Mouse (Mus musculus) T-helper 2 cell (primary cell): ENCODE data around the gene Vmn2r83.

ENCODE experiments used
- in situ Hi-C: fragments of 300-600 bp; cut with MboI, MseI; formaldehyde crosslinking; loops from one replicate; pipeline ENCODE4 v1.15.1; 2025; ENCODE audit warnings: high pct_unique_total_duplicates

The Vmn2r83 gene

DNA sequence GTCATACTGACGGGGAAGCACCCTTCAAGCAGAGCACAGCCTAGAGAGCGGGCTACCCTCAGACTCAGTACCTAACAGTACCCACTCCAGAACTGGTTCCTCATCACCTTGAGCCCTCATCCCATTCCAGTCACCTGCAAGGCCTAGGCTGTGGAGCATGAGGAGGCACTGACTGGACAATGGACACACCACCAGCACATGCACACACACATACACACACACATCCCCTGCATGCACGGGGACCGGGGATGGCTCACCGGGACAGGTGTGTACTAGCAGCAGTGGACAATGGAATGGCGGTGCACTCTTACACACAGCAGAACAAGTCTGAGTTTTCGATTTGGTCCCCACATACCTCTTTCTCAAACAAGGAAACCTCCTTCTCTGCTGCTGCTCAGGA lies 68.7 kb downstream of the Vmn2r83 start:
- in situ Hi-C loops: no loop called here

DNA sequence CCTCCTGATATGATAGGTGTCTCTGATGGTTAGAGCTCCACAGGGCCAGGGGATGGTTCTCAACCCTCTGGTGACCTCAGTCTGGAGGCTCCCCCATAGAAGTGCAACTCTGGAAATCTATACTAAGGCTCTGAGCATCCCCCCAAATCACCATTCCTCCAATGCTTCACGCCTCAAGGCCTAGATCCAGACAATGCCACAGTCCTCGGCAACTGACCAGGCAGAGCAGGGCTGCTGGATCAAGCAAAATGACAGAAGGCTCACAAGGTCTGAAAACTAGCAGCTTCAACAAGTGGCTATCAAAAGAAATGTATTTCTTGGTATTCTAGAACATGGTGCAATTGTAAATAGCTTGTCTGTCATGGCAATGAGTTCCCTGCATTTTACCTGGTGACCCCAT lies 69.2 kb downstream of the Vmn2r83 start:
- in situ Hi-C loops: no loop called here

DNA sequence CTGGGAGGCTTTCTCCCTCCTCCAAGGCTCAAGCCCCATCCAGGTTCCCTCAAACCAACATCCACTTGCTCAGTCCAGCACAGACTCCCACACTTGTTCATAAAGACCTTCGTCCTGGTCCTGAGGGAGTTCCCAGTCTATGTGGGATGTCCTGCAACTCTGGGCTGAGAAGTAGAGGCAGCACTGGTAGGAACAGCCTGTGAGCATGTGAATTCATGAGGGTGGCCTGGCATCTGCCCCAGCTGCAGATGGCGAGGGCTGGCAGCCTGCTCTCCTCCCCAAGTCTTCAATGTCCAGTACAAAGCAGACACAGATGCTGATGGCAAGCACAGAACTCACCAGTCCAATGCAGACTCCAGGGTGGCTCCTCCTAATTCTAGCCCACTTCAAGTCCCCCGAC lies 69.8 kb downstream of the Vmn2r83 start:
- in situ Hi-C loops: no loop called here

DNA sequence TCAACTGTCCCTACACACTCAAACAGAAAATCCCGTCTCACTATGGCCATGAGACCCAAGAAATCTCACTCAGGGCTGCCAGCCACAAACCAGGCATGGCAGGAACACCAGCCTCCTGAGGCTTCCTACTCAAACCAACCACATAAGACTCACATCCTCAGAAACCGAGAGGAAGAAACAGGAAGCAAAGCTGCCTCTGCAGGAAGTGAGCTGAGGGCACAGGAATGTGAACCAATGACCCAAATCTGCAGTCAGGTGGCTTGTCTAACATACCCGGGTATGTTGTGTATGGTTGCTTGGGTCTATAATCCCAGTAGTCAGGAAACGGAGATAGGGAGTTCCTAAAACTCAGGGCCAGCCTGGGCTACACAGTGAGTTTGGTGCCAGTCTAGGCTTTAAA lies 70.3 kb downstream of the Vmn2r83 start:
- in situ Hi-C loops: no loop called here

DNA sequence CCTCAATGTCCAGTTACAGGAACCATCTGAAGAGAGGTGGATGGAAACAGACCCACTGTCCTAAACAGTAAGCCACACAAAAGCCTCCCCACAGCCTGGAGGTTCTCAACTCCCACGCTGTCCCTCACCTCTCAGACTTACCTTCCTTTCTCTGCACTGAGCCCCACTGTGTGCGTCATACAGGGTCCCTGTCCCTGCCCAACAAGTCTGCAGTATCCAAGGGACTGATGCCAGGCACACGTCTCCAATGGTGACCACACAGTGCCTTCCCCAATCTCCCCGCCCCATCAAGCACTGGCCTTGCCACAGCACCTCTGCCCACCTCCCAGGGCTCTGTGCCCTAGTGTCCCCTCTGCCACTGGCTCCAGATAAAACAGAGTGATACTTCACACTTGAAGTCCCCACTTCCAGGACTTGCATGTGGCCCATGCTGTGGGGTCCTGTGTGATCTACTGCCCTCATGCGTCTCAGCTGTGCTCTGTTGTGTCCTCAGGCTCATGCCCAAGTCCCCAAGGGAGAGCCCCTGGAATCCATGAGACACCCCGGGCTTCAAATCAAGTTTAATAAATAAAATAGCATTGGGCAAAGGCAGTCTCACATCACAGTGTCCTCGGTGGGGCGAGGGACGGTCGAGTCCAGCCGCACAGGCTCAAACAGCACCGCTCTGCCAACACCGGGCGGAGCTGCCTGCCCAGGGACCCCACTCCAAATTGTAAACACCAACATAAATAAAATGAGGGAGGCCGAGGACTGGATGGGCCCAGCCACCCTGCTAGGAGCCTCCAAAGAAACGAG lies 71.4 kb downstream of the Vmn2r83 start:
- in situ Hi-C loops: no loop called here

DNA sequence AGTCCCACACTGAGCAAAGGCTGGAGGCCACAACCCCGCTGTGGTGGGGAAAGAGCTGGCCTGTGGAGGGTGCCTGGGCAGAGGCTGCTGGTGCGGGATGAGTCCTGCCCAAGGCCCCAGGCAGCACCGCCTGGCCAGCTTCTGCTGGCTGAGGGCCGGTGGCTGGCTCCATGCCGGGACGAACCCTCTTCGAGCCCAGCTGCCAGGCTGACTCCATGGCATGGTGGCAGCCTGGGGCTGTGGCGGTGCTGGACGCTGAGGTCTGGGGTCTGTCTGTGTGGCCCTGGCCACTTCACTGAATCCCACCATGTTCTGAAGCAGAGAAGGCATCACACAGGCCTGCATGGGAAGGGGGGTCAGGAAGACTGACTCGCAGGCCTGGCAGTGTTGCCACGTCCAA lies 72.2 kb downstream of the Vmn2r83 start:
- in situ Hi-C loops: no loop called here

DNA sequence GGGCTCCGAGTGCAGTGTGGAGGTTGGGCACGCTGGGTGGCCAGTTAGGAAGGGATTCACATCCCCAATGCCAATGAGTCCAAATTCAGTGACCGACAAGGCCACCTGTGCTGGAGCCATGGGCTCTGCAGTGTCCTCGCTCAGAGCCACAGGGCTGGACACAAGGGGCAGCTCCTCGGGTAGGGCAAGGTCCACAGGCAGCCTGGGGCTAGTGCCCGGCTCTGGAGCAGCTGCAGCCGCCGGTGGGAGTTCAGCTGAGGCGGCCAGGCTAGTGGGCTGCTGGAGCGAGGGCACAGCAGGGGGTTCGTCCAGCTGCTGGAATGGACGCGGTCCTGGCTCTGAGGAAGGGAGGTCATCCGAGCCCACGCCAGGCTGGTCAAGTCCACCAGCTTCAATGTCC lies 73.0 kb downstream of the Vmn2r83 start:
- in situ Hi-C loops: no loop called here

DNA sequence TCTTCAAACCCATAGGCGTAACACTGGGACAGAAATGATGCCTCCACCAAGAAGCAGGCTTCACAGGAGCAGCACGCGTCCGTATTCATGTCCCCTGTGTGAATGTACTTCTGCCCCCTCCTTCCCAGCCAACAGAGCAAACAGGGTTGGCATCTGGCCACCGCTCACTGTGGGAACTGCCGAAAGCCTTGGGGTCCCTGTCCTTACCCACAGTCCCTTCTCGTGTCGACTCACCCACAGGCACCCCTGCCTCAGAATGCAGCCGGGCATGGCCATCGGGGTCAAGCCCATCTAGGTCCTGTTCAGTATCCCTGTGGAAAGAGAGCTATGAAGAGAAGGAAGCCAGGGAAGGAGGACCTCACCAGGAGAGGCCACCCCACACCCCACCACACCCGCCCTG lies 73.6 kb downstream of the Vmn2r83 start:
- in situ Hi-C loops: no loop called here
